Mouse (Mus musculus): Measurements from ENCODE around the gene Ldb2. TPM values are rescaled to one million over a fixed set of nuclear protein-coding genes. Genes with fewer than 3 reads are reported as not detected.

Ldb2 gene
- polyA plus RNA-seq, 1 experiment: 40.3 TPM

- peak; percentile 92 for DNase-seq (ENCODE audit: low read depth)
- TF ChIP-seq POLR2A (IDR thresholded peaks at IDR 0.05; ENCODE audit: borderline replicate concordance, extremely low read depth, insufficient read depth, insufficient read length, poor library complexity, severe bottlenecking): no peak
- no peak for TF ChIP-seq CTCF (IDR thresholded peaks at IDR 0.05; ENCODE audit: borderline replicate concordance, extremely low read depth, insufficient read depth, insufficient read length)
These were observed 219.5 kb downstream of the Ldb2 start for GRCm38 (mm10) chr5:44579899-44580459.

GRCm38 (mm10) chr5:44576682-44577349 lies 222.7 kb downstream of the Ldb2 start:
- TF ChIP-seq CTCF (IDR thresholded peaks at IDR 0.05; ENCODE audit: borderline replicate concordance, extremely low read depth, insufficient read depth, insufficient read length) (no peak), POLR2A (IDR thresholded peaks at IDR 0.05; ENCODE audit: borderline replicate concordance, extremely low read depth, insufficient read depth, insufficient read length, poor library complexity, severe bottlenecking) (no peak)
- DNase-seq (ENCODE audit: low read depth): no peak

GRCm38 (mm10) chr5:44574681-44575080 lies 224.8 kb downstream of the Ldb2 start:
- DNase-seq (ENCODE audit: low read depth): no peak

GRCm38 (mm10) chr5:44553765-44554352 lies 245.6 kb downstream of the Ldb2 start:
- TF ChIP-seq POLR2A (IDR thresholded peaks at IDR 0.05; ENCODE audit: borderline replicate concordance, extremely low read depth, insufficient read depth, insufficient read length, poor library complexity, severe bottlenecking): no peak
- no peak for TF ChIP-seq CTCF (IDR thresholded peaks at IDR 0.05; ENCODE audit: borderline replicate concordance, extremely low read depth, insufficient read depth, insufficient read length)

More at GRCm38 (mm10) chr5:44574681-44575080, 224.8 kb downstream of the Ldb2 start:
- TF ChIP-seq CTCF (IDR thresholded peaks at IDR 0.05; ENCODE audit: borderline replicate concordance, extremely low read depth, insufficient read depth, insufficient read length) (no peak), POLR2A (IDR thresholded peaks at IDR 0.05; ENCODE audit: borderline replicate concordance, extremely low read depth, insufficient read depth, insufficient read length, poor library complexity, severe bottlenecking) (no peak)

GRCm38 (mm10) chr5:44553155-44553554 lies 246.3 kb downstream of the Ldb2 start:
- no peak for DNase-seq (ENCODE audit: low read depth)
- no peak for TF ChIP-seq CTCF (IDR thresholded peaks at IDR 0.05; ENCODE audit: borderline replicate concordance, extremely low read depth, insufficient read depth, insufficient read length)
- TF ChIP-seq POLR2A (IDR thresholded peaks at IDR 0.05; ENCODE audit: borderline replicate concordance, extremely low read depth, insufficient read depth, insufficient read length, poor library complexity, severe bottlenecking): no peak

More at GRCm38 (mm10) chr5:44553765-44554352, 245.6 kb downstream of the Ldb2 start:
- DNase-seq (ENCODE audit: low read depth): no peak

GRCm38 (mm10) chr5:44552121-44552520 lies 247.4 kb downstream of the Ldb2 start:
- no peak for DNase-seq (ENCODE audit: low read depth)
- no peak for TF ChIP-seq CTCF (IDR thresholded peaks at IDR 0.05; ENCODE audit: borderline replicate concordance, extremely low read depth, insufficient read depth, insufficient read length)
- no peak for TF ChIP-seq POLR2A (IDR thresholded peaks at IDR 0.05; ENCODE audit: borderline replicate concordance, extremely low read depth, insufficient read depth, insufficient read length, poor library complexity, severe bottlenecking)

GRCm38 (mm10) chr5:44548468-44548867 lies 251.0 kb downstream of the Ldb2 start:
- DNase-seq (ENCODE audit: low read depth): peak; percentile 76
- TF ChIP-seq POLR2A (IDR thresholded peaks at IDR 0.05; ENCODE audit: borderline replicate concordance, extremely low read depth, insufficient read depth, insufficient read length, poor library complexity, severe bottlenecking): no peak
- TF ChIP-seq CTCF (IDR thresholded peaks at IDR 0.05; ENCODE audit: borderline replicate concordance, extremely low read depth, insufficient read depth, insufficient read length): no peak

- DNase-seq (ENCODE audit: low read depth): no peak
- TF ChIP-seq POLR2A (IDR thresholded peaks at IDR 0.05; ENCODE audit: borderline replicate concordance, extremely low read depth, insufficient read depth, insufficient read length, poor library complexity, severe bottlenecking) (no peak), CTCF (IDR thresholded peaks at IDR 0.05; ENCODE audit: borderline replicate concordance, extremely low read depth, insufficient read depth, insufficient read length) (no peak)
These were observed 255.9 kb downstream of the Ldb2 start for GRCm38 (mm10) chr5:44543472-44544132.

- no peak for DNase-seq (ENCODE audit: low read depth)
- no peak for TF ChIP-seq CTCF (IDR thresholded peaks at IDR 0.05; ENCODE audit: borderline replicate concordance, extremely low read depth, insufficient read depth, insufficient read length)
- no peak for TF ChIP-seq POLR2A (IDR thresholded peaks at IDR 0.05; ENCODE audit: borderline replicate concordance, extremely low read depth, insufficient read depth, insufficient read length, poor library complexity, severe bottlenecking)
These were observed 257.7 kb downstream of the Ldb2 start for GRCm38 (mm10) chr5:44541748-44542147.

- TF ChIP-seq POLR2A (IDR thresholded peaks at IDR 0.05; ENCODE audit: borderline replicate concordance, extremely low read depth, insufficient read depth, insufficient read length, poor library complexity, severe bottlenecking) (no peak), CTCF (IDR thresholded peaks at IDR 0.05; ENCODE audit: borderline replicate concordance, extremely low read depth, insufficient read depth, insufficient read length) (no peak)
- peak; percentile 51 for DNase-seq (ENCODE audit: low read depth)
These were observed 260.8 kb downstream of the Ldb2 start for GRCm38 (mm10) chr5:44538687-44539086.

- peak; percentile 99 for DNase-seq (ENCODE audit: low read depth)
- TF ChIP-seq CTCF (IDR thresholded peaks at IDR 0.05; ENCODE audit: borderline replicate concordance, extremely low read depth, insufficient read depth, insufficient read length) (no peak), POLR2A (IDR thresholded peaks at IDR 0.05; ENCODE audit: borderline replicate concordance, extremely low read depth, insufficient read depth, insufficient read length, poor library complexity, severe bottlenecking) (no peak)
These were observed 261.5 kb downstream of the Ldb2 start for GRCm38 (mm10) chr5:44538000-44538395.

Data from brain, embryonic 14.5 days (tissue).